In the genomic region with DNA sequence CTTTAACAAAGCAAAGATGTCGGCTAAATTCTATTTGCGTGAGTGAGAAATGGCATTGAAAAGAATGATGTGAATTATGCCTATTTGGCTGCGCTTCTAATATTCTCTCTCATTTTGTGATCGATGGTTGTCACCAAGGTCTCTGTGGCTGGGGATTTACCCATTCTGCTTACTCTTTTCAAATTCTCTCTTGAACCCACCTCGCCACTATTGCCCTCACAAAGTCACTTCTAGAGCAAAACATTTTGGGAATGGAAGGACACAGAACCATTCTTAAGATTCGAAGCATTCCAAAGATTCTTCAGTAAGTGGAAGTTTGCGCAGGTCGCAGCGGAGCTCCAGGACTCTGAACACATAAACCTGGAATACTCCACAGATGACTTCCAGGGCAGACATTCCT, we compare ENCODE assay signal across 8 mouse cellular contexts. TPM values are rescaled to one million over a fixed set of nuclear protein-coding genes. Genes with fewer than 3 reads are reported as not detected.
DNase-seq lines count a peak whose midpoint lies in the region; ATAC-seq and TF ChIP-seq lines count a peak whose summit lies in the region.

No protein-coding gene starts in this region.

- no peak for DNase-seq in heart, postnatal 10 days
- no peak for DNase-seq in MEL (ENCODE audit: low read depth, low spot score)
- DNase-seq in forebrain, postnatal 0 days: no peak
- no peak for DNase-seq in spleen, postnatal 4 days (ENCODE audit: low spot score in 2 of 2)
- no peak for DNase-seq in Muller cell, postnatal 12 days (ENCODE audit: inconsistent ontology term)
- DNase-seq in layer of hippocampus, adult 18-20 months (ENCODE audit: low spot score in 2 of 2): no peak

- peak overlapping the region; percentile 96 for H3K9ac ChIP-seq in heart, embryonic 14.5 days (ENCODE audit: low read length)
- peak overlapping the region; percentile 59 for H3K9ac ChIP-seq in MEL (ENCODE audit: control insufficient read depth, low read depth, low read length, poor library complexity, severe bottlenecking)
- H3K9ac ChIP-seq in forebrain, postnatal 0 days: peak overlapping the region; percentile 97; the same call in 1 of the 2 replicates

- no peak for TF ChIP-seq RAD21 in MEL (IDR thresholded peaks at IDR 0.05; ENCODE audit: low read depth, low read length)

- H3K9me3 ChIP-seq in heart, embryonic 14.5 days (ENCODE audit: control insufficient read depth, low read length): no peaks in the 10 kb centered on the region
- H3K9me3 ChIP-seq in MEL (replicated peaks; ENCODE audit: insufficient read depth, low read length): no peaks in the 10 kb centered on the region
- no peaks in the 10 kb centered on the region for H3K9me3 ChIP-seq in forebrain, postnatal 0 days (ENCODE audit: low read length)

- TF ChIP-seq POLR2A in MEL (IDR thresholded peaks at IDR 0.05; ENCODE audit: control insufficient read depth in 1 of 2, insufficient read depth in 1 of 2, low read depth in 1 of 2, low read length in 2 of 2, poor library complexity in 1 of 2): no peak

- H3K27me3 ChIP-seq in heart, embryonic 14.5 days (ENCODE audit: control insufficient read depth, insufficient read depth, low read length): no peaks in the 10 kb centered on the region
- H3K27me3 ChIP-seq in MEL (ENCODE audit: control insufficient read depth in 1 of 2, insufficient read depth in 2 of 2, low read length in 2 of 2): 0 out of 4 replicates have a peak, but pooled peaks cover 0 to 1% of the 10 kb centered on the region in 2 experiments
- H3K27me3 ChIP-seq in forebrain, postnatal 0 days (ENCODE audit: insufficient read depth, low read length): no peaks in the 10 kb centered on the region

- no peak for ATAC-seq in heart, embryonic 14.5 days (ENCODE audit: insufficient number of reproducible peaks, insufficient read depth, low FRiP score, low read depth)
- no peak for ATAC-seq in forebrain, postnatal 0 days

- H3K27ac ChIP-seq in heart, embryonic 14.5 days (replicated peaks in 1 of 2; ENCODE audit: control insufficient read depth in 1 of 2, insufficient read depth in 1 of 2, low read depth in 2 of 2, low read length in 2 of 2): peak overlapping the region; percentile 20 to 38; a peak in 1 of 4 replicates
- H3K27ac ChIP-seq in MEL (ENCODE audit: control insufficient read depth, low read depth, low read length): no peak overlapping the region
- no peak overlapping the region for H3K27ac ChIP-seq in forebrain, postnatal 0 days (ENCODE audit: low read depth, low read length)
- peak overlapping the region; percentile 47; the same call in 1 of the 2 replicates for H3K27ac ChIP-seq in macrophage

- H3K36me3 ChIP-seq in heart, embryonic 14.5 days (ENCODE audit: control insufficient read depth, insufficient read depth, low read length): peaks cover 31% of the 10 kb centered on the region
- H3K36me3 ChIP-seq in MEL (ENCODE audit: control insufficient read depth in 1 of 2, insufficient read depth in 2 of 2, low read length in 2 of 2): peaks cover 14 to 24% of the 10 kb centered on the region in 2 experiments
- 0 out of 2 replicates have a peak, but pooled peaks cover 8% of the 10 kb centered on the region for H3K36me3 ChIP-seq in forebrain, postnatal 0 days (ENCODE audit: insufficient read depth)
- H3K36me3 ChIP-seq in macrophage (ENCODE audit: inconsistent target): peaks cover 9% of the 10 kb centered on the region; the same call in 1 of the 2 replicates

- peaks cover 0 to 21% of the 10 kb centered on the region in 2 experiments; a peak in 3 of 4 replicates for H3K4me1 ChIP-seq in heart, embryonic 14.5 days (ENCODE audit: control insufficient read depth in 2 of 2, insufficient read depth in 2 of 2, low read length in 2 of 2)
- peaks cover 2 to 11% of the 10 kb centered on the region in 2 experiments for H3K4me1 ChIP-seq in MEL (ENCODE audit: control insufficient read depth in 1 of 2, insufficient read depth in 2 of 2, low read length in 2 of 2)
- peaks cover 20% of the 10 kb centered on the region for H3K4me1 ChIP-seq in forebrain, postnatal 0 days (ENCODE audit: insufficient read depth)

- peaks cover 37% of the 10 kb centered on the region for H3K79me2 ChIP-seq in MEL (ENCODE audit: control insufficient read depth, insufficient read depth, low read length, poor library complexity)
- H3K79me2 ChIP-seq in macrophage (ENCODE audit: inconsistent target): peaks cover 44% of the 10 kb centered on the region

- no peak for TF ChIP-seq CTCF in MEL (IDR thresholded peaks at IDR 0.05 in 2 of 3, conservative IDR thresholded peaks at IDR 0.05 in 1 of 3; ENCODE audit: control insufficient read depth in 1 of 3, insufficient read depth in 1 of 3, low read depth in 2 of 3, low read length in 3 of 3, poor library complexity in 1 of 3, severe bottlenecking in 1 of 3)
- TF ChIP-seq CTCF in forebrain, postnatal 0 days (IDR thresholded peaks at IDR 0.05; ENCODE audit: low read depth): no peak

- TF ChIP-seq EP300 in MEL (IDR thresholded peaks at IDR 0.05; ENCODE audit: low read depth in 1 of 2, low read length in 2 of 2): no peak

- H3K4me2 ChIP-seq in heart, embryonic 14.5 days (ENCODE audit: low read length): peak overlapping the region; percentile 75
- H3K4me2 ChIP-seq in forebrain, postnatal 0 days (ENCODE audit: low read depth): peak overlapping the region; percentile 61

- 3% methylated on average over 9 of the region's 9 CpGs for WGBS in heart, embryonic 14.5 days
- 12% methylated on average over 9 of the region's 9 CpGs for WGBS in forebrain, postnatal 0 days
- 32% methylated on average over 9 of the region's 9 CpGs for WGBS in macrophage (ENCODE audit: missing documents)

- intact Hi-C loops in heart, postnatal 10 days (cut with DNase I): loop anchor here (5.0 kb wide), 2 partner anchors 44 to 164 kb away; a partner anchor contains a TSS

- H3K4me3 ChIP-seq in heart, embryonic 14.5 days (ENCODE audit: control insufficient read depth in 1 of 2, insufficient read depth in 1 of 2, low read depth in 1 of 2, low read length in 2 of 2): peak overlapping the region; percentile 84 to 93
- H3K4me3 ChIP-seq in MEL (ENCODE audit: control insufficient read depth in 1 of 2, insufficient read depth in 1 of 2, low read depth in 2 of 2, low read length in 2 of 2) (peak overlapping the region; percentile 23 to 76), macrophage (ENCODE audit: inconsistent target) (peak overlapping the region; percentile 64)
- peak overlapping the region; percentile 78 for H3K4me3 ChIP-seq in forebrain, postnatal 0 days (ENCODE audit: low read depth, low read length)

TF ChIP-seq in MEL, 35 proteins besides CTCF, POLR2A, EP300 and RAD21:
- TF ChIP-seq SIN3A (IDR thresholded peaks at IDR 0.05; ENCODE audit: low read length): peak; percentile 3; the same call in 1 of the 2 replicates
- TF ChIP-seq NELFE (IDR thresholded peaks at IDR 0.05; ENCODE audit: low read depth, low read length): no peak

RNA-seq across cellular contexts. Expression of a gene that starts 0.5 kb away (rescaled TPM):
- polyA plus RNA-seq in heart, embryonic 14.5 days (2014; fragmentation: Nextera tagmentation; extraction: Ambion mirVana): 32.5 and 34.7 TPM in 2 replicates
- total RNA-seq in heart, postnatal 10 days (2021): 10 to 100 TPM; 43.4 to 44.3 TPM
- total RNA-seq in MEL (2012; rRNA removed): 8.8 and 11.7 TPM in 2 replicates
- polyA plus RNA-seq in MEL (2012; ENCODE audit: insufficient read depth in 1 of 2, insufficient read length in 2 of 2, low read depth in 1 of 2, low replicate concordance in 2 of 2, missing spikeins in 1 of 2): 10 to 100 TPM; 12.2 to 16.9 TPM
- 31.6 and 40.2 TPM in 2 replicates for total RNA-seq in forebrain, postnatal 0 days (2014; rRNA removed)
- 26.0 and 51.2 TPM in 2 replicates for polyA plus RNA-seq in forebrain, postnatal 0 days (2015; fragmentation: Nextera tagmentation; extraction: Ambion mirVana)
- total RNA-seq in macrophage (2018; cell fraction: chromatin; rRNA removed): 100 to 1,000 TPM in 24 of 26 experiments, 10 to 100 TPM in 2; 87.6 to 263 (median 140) TPM
- total RNA-seq in macrophage (2018; cell fraction: cytosol; rRNA removed): 10 to 100 TPM; 15.0 to 37.1 (median 26.2) TPM
- 100 to 1,000 TPM in 8 of 26 experiments, 10 to 100 TPM in 18; 55.1 to 123 (median 86.3) TPM for total RNA-seq in macrophage (2018; cell fraction: nucleus; rRNA removed)
- polyA plus RNA-seq in macrophage (2018): 7.9 to 14.1 TPM (median 13.0 TPM) in 3 replicates
- total RNA-seq in layer of hippocampus, adult 18-20 months (2021): 10 to 100 TPM; 83.4 to 88.4 TPM

RNA-seq across cellular contexts. Expression of a gene that starts 21.2 kb away (rescaled TPM):
- 0.74 and 1.3 TPM in 2 replicates for polyA plus RNA-seq in heart, embryonic 14.5 days (2014; fragmentation: Nextera tagmentation; extraction: Ambion mirVana)
- total RNA-seq in heart, postnatal 10 days (2021): under 1 TPM; 0.40 to 0.50 TPM
- not detected in 2 replicates for total RNA-seq in MEL (2012; rRNA removed)
- polyA plus RNA-seq in MEL (2012; ENCODE audit: insufficient read depth in 1 of 2, insufficient read length in 2 of 2, low read depth in 1 of 2, low replicate concordance in 2 of 2, missing spikeins in 1 of 2) (not detected), macrophage (2018) (0.06 to 0.16 TPM in 2 of 3 replicates, not detected in the other)
- total RNA-seq in forebrain, postnatal 0 days (2014; rRNA removed): 21.9 and 25.0 TPM in 2 replicates
- 7.6 and 19.7 TPM in 2 replicates for polyA plus RNA-seq in forebrain, postnatal 0 days (2015; fragmentation: Nextera tagmentation; extraction: Ambion mirVana)
- 100 to 1,000 TPM in 2 of 26 experiments, 10 to 100 TPM in 12, 1 to 10 TPM in 10, under 1 TPM in 2; 0.75 to 178 (median 15.1) TPM for total RNA-seq in macrophage (2018; cell fraction: chromatin; rRNA removed)
- total RNA-seq in macrophage (2018; cell fraction: cytosol; rRNA removed): 1 to 10 TPM in 13 of 26 experiments, under 1 TPM in 8, not detected in 5; 0.04 to 7.9 (median 3.1) TPM
- total RNA-seq in macrophage (2018; cell fraction: nucleus; rRNA removed): 10 to 100 TPM in 14 of 26 experiments, 1 to 10 TPM in 4, under 1 TPM in 8; 0.25 to 44.0 (median 14.2) TPM
- 1 to 10 TPM; 4.7 to 5.3 TPM for total RNA-seq in layer of hippocampus, adult 18-20 months (2021)

RNA-seq across cellular contexts. Expression of a gene that starts 41.5 kb away (rescaled TPM):
- polyA plus RNA-seq in heart, embryonic 14.5 days (2014; fragmentation: Nextera tagmentation; extraction: Ambion mirVana): 9.1 and 13.0 TPM in 2 replicates
- total RNA-seq in heart, postnatal 10 days (2021): 10 to 100 TPM; 10.1 to 17.0 TPM
- not detected in 2 replicates for total RNA-seq in MEL (2012; rRNA removed)
- under 1 TPM in 1 of 2 experiments, not detected in 1; 0.01 TPM for polyA plus RNA-seq in MEL (2012; ENCODE audit: insufficient read depth in 1 of 2, insufficient read length in 2 of 2, low read depth in 1 of 2, low replicate concordance in 2 of 2, missing spikeins in 1 of 2)
- 21.9 and 26.3 TPM in 2 replicates for total RNA-seq in forebrain, postnatal 0 days (2014; rRNA removed)
- 10.2 and 14.3 TPM in 2 replicates for polyA plus RNA-seq in forebrain, postnatal 0 days (2015; fragmentation: Nextera tagmentation; extraction: Ambion mirVana)
- total RNA-seq in macrophage (2018; cell fraction: chromatin; rRNA removed): 10 to 100 TPM in 18 of 26 experiments, 1 to 10 TPM in 8; 2.6 to 33.0 (median 19.0) TPM
- 1 to 10 TPM in 24 of 26 experiments, under 1 TPM in 2; 0.51 to 7.0 (median 3.9) TPM for total RNA-seq in macrophage (2018; cell fraction: cytosol; rRNA removed)
- 10 to 100 TPM in 12 of 26 experiments, 1 to 10 TPM in 14; 2.4 to 24.9 (median 9.1) TPM for total RNA-seq in macrophage (2018; cell fraction: nucleus; rRNA removed)
- 2.2 to 2.8 TPM (median 2.3 TPM) in 3 replicates for polyA plus RNA-seq in macrophage (2018)
- 10 to 100 TPM; 26.6 to 30.7 TPM for total RNA-seq in layer of hippocampus, adult 18-20 months (2021)

Comparison
In these comparisons a context has a peak if more than half of its experiments do, and no peak if none do; other contexts are left out.
1. H3K27ac ChIP-seq: peak in heart, embryonic 14.5 days (2 of 2) and macrophage (single experiment); none in MEL (single experiment) and forebrain, postnatal 0 days (single experiment).
2. RNA of a gene that starts 41.5 kb away (total RNA-seq): 26.6 to 30.7 TPM in layer of hippocampus, adult 18-20 months, 21.9 to 26.3 TPM in forebrain, postnatal 0 days and 10.1 to 17.0 TPM in heart, postnatal 10 days; not detected in MEL; every median in the first group is over 10 times any median in the second.
3. Peak in every context shown above with its lines, with median percentiles within 50 percentile points of each other: H3K4me3 ChIP-seq and H3K9ac ChIP-seq.